Mouse (Mus musculus) lung, postnatal 0 days (tissue): ENCODE data around the gene Ppcdc. TPM values are rescaled to one million over a fixed set of nuclear protein-coding genes. Genes with fewer than 3 reads are reported as not detected.

Source experiments
- ATAC-seq: fragments of 200-750 bp; cut with Nextera tagmentation; 2 replicates; pipeline ENCODE4 v1.8.0; 2017; ENCODE audit warnings: moderate library complexity
- DNase-seq: peaks from one replicate; pipeline ENCODE4 v3.0.0-alpha.2; 2016; ENCODE audit warnings: low spot score
- H3K27ac ChIP-seq: fragments of 300-500 bp; sonication (generic); 2 replicates; pipeline ENCODE4 v1.5.1; 2014; ENCODE audit warnings: antibody characterized with exemption, mild to moderate bottlenecking, low read length, mixed read lengths
- H3K27me3 ChIP-seq: fragments of 300-500 bp; sonication (generic); replicated peaks from 2 replicates; pipeline ENCODE4 v1.6.1; 2014; ENCODE audit warnings: low read length, mixed read lengths; ENCODE audit not compliant: insufficient read depth
- H3K36me3 ChIP-seq: fragments of 300-500 bp; sonication (generic); 2 replicates; pipeline ENCODE4 v1.6.1; 2014; ENCODE audit warnings: low read length, mixed read lengths; ENCODE audit not compliant: insufficient read depth
- H3K4me1 ChIP-seq: fragments of 300-500 bp; sonication (generic); 2 replicates; pipeline ENCODE4 v1.6.1; 2014; ENCODE audit warnings: antibody characterized with exemption, low read depth, low read length, mixed read lengths; ENCODE audit not compliant: insufficient read depth
- H3K4me2 ChIP-seq: fragments of 300-500 bp; sonication (generic); replicated peaks from 2 replicates; pipeline ENCODE4 v1.6.1; 2014; ENCODE audit warnings: low read depth, mild to moderate bottlenecking, low read length, moderate library complexity, mixed read lengths
- H3K4me3 ChIP-seq: fragments of 300-500 bp; sonication (generic); 2 replicates; pipeline ENCODE4 v1.5.1; 2014; ENCODE audit warnings: low read depth, low read length
- H3K9ac ChIP-seq: fragments of 300-500 bp; sonication (generic); replicated peaks from 2 replicates; pipeline ENCODE4 v1.6.1; 2014; ENCODE audit warnings: low read depth, mild to moderate bottlenecking
- H3K9me3 ChIP-seq: fragments of 300-500 bp; sonication (generic); 2 replicates; pipeline ENCODE4 v1.6.1; 2016; ENCODE audit warnings: low read length, mixed read lengths
- CTCF ChIP-seq: IDR thresholded peaks from 2 replicates; pipeline ENCODE4 v1.5.1; 2016; ENCODE audit warnings: antibody characterized with exemption, mild to moderate bottlenecking
- EP300 ChIP-seq: IDR thresholded peaks from 2 replicates; pipeline ENCODE4 v1.6.1; 2016; ENCODE audit warnings: antibody characterized with exemption, mild to moderate bottlenecking, control low read depth
- WGBS: fragments of 180-500 bp; shearing (Covaris S2); extraction: QIAGEN DNeasy Blood & Tissue Kit; methylation state at CpG from one replicate; pipeline ENCODE4 v1.1.7; 2014; 5-methylcytosine and 5-hydroxymethylcytosine counted together
- polyA plus RNA-seq: library from polyadenylated mRNA; unstranded; fragments of >200 nt; fragmentation: Nextera tagmentation; extraction: Ambion mirVana; gene quantifications from 2 replicates; pipeline ENCODE4 v1.2.1, GENCODE M21; 2015

Ppcdc gene
- polyA plus RNA-seq = 25.9 and 29.2 TPM in 2 replicates

DNA sequence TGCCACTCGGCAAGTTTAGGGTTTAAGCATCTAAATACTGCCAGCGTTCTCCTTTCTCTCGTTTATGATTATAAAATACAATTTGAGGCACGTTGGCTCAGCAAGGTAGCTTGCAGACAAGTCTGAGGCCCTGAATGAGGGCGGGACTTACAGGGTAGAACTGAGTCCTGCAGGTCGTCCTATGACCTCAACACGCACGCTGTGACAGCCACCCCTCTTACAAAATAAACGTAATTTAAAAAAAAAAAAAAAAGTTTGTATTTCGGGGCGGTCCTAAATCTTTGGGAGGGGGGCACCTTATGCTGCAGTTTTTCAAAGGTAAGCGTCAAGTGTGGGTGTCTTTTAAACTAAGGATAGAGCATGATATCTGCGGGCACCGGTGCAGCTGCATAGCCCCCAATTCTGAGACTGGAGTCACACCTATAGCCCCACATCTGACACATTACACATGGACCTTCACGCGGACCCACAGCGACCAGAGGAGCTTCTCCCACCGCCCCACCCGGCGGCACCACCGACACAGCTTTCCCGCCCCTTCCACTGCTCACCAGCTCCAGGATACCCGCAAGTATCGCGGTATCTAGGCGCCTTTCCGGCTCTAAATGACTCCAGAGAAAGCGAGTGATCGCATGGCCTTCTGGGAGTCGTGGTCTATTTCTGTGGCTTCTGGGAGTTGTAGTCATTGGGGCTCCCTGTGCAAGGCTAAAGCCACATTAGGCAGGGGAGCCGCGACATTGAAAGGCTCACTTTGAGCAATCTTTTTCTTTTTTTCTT lies at the start of gene Ppcdc:
TSS of gene Ppcdc (minus strand) at position 603 of the 774 bp plus-strand sequence.
- peak within 1 kb of the TSS; percentile 30; the same call in 1 of the 2 replicates for H3K9ac ChIP-seq
- peak within 1 kb of the TSS; percentile 50 for H3K4me2 ChIP-seq
- H3K27me3 ChIP-seq = no peaks in the 10 kb centered on the region
- WGBS = 2% methylated on average over 32 of the region's 32 CpGs
- no peaks in the 10 kb centered on the region for H3K9me3 ChIP-seq
- peaks cover 5% of the 10 kb centered on the region; the same call in 1 of the 2 replicates for H3K4me1 ChIP-seq
- H3K36me3 ChIP-seq = no peaks in the 10 kb centered on the region
- peak; percentile 99 for ATAC-seq
- peak within 1 kb of the TSS; percentile 34 for H3K27ac ChIP-seq
- DNase-seq = peak; percentile 98
- TF ChIP-seq CTCF (peak; percentile 5; the same call in 1 of the 2 replicates), EP300 (peak; percentile 22; the same call in 1 of the 2 replicates)
- peak within 1 kb of the TSS; percentile 34 for H3K4me3 ChIP-seq

GRCm38 (mm10) chr9:57487807-57488206 lies 47.9 kb upstream of the Ppcdc start:
- Histone ChIP-seq H3K4me2 (no peak overlapping the region), H3K9me3 (no peaks in the 10 kb centered on the region), H3K9ac (no peak overlapping the region), H3K36me3 (no peaks in the 10 kb centered on the region), H3K4me1 (no peaks in the 10 kb centered on the region), H3K27me3 (no peaks in the 10 kb centered on the region), H3K27ac (no peak overlapping the region), H3K4me3 (no peak overlapping the region)
- DNase-seq (no peak), ATAC-seq (no peak)
- 61% methylated on average over 7 of the region's 7 CpGs for WGBS
- TF ChIP-seq EP300 = no peak

- ATAC-seq (peak; percentile 37), DNase-seq (peak; percentile 89)
- Histone ChIP-seq H3K4me2 (no peak overlapping the region), H3K9me3 (no peaks in the 10 kb centered on the region), H3K4me1 (no peaks in the 10 kb centered on the region), H3K9ac (no peak overlapping the region), H3K27ac (no peak overlapping the region), H3K4me3 (no peak overlapping the region), H3K36me3 (no peaks in the 10 kb centered on the region), H3K27me3 (no peaks in the 10 kb centered on the region)
- TF ChIP-seq EP300 (no peak), CTCF (peak; percentile 98)
- 15% methylated on average over 7 of the region's 7 CpGs for WGBS
These were observed 45.9 kb upstream of the Ppcdc start for GRCm38 (mm10) chr9:57485774-57486173.

DNA sequence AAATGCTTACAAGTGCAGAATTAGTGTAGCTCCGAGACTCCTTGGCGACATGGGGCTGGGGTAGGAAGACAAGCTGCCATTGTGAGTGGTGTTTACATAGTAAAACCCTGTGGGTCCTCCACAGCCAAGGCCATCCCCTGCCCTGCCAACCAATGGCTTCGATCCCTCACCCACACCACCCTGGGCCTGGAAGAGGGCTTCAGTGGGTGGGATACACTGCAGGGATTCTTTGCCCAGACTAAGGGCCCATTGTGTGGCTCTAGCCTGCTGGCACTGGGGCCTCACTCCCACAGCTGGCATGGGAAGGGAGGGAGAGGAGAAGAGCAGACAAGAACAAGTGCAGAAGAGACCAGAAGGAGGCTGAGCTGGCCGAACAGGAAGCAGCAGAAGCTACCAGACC lies 29.0 kb upstream of the Ppcdc start:
- WGBS = 56% methylated on average over 4 of the region's 4 CpGs
- ATAC-seq = no peak

GRCm38 (mm10) chr9:57467896-57468549 lies 28.1 kb upstream of the Ppcdc start, which contains the start of gene Scamp5:
Gene Scamp5, minus strand, starts transcription at chr9:57468060.
- H3K9ac ChIP-seq = peak within 1 kb of the TSS; percentile 48
- DNase-seq (peak; percentile 97), ATAC-seq (peak; percentile 99)
- peaks cover 6% of the 10 kb centered on the region; the same call in 1 of the 2 replicates for H3K4me1 ChIP-seq
- no peaks in the 10 kb centered on the region; the same call in 1 of the 2 replicates for H3K27me3 ChIP-seq
- no peak within 1 kb of the TSS for H3K27ac ChIP-seq
- no peaks in the 10 kb centered on the region for H3K36me3 ChIP-seq
- no peaks in the 10 kb centered on the region for H3K9me3 ChIP-seq
- peak within 1 kb of the TSS; percentile 55 for H3K4me3 ChIP-seq
- 1% methylated on average over 43 of the region's 48 CpGs for WGBS
- TF ChIP-seq CTCF (no peak), EP300 (peak; percentile 64; the same call in 1 of the 2 replicates)
- H3K4me2 ChIP-seq = peak within 1 kb of the TSS; percentile 88

More for the DNA sequence above, 29.0 kb upstream of the Ppcdc start:
- Histone ChIP-seq H3K36me3 (no peaks in the 10 kb centered on the region), H3K4me1 (peaks cover 6% of the 10 kb centered on the region; the same call in 1 of the 2 replicates), H3K9ac (no peak overlapping the region), H3K4me2 (no peak overlapping the region), H3K27me3 (no peaks in the 10 kb centered on the region; the same call in 1 of the 2 replicates), H3K9me3 (no peaks in the 10 kb centered on the region), H3K27ac (no peak overlapping the region), H3K4me3 (no peak overlapping the region)
- no peak for DNase-seq
- TF ChIP-seq CTCF (no peak), EP300 (no peak)

- DNase-seq (no peak), ATAC-seq (peak; percentile 18)
- H3K9me3 ChIP-seq = no peaks in the 10 kb centered on the region
- H3K27ac ChIP-seq = no peak overlapping the region
- no peaks in the 10 kb centered on the region; the same call in 1 of the 2 replicates for H3K27me3 ChIP-seq
- peaks cover 6% of the 10 kb centered on the region; the same call in 1 of the 2 replicates for H3K4me1 ChIP-seq
- peak overlapping the region; percentile 88 for H3K4me2 ChIP-seq
- TF ChIP-seq CTCF (no peak), EP300 (no peak)
- H3K36me3 ChIP-seq = no peaks in the 10 kb centered on the region
- peak overlapping the region; percentile 55 for H3K4me3 ChIP-seq
- peak overlapping the region; percentile 48 for H3K9ac ChIP-seq
- WGBS = 3% methylated on average over 18 of the region's 18 CpGs
These were observed 27.4 kb upstream of the Ppcdc start for GRCm38 (mm10) chr9:57467271-57467771.
